Mouse (Mus musculus): ENCODE data around the gene Ccdc3. TPM values are rescaled to one million over a fixed set of nuclear protein-coding genes. Genes with fewer than 3 reads are reported as not detected.
"Not testable (repeated sequence)": the region's sequence is repeated elsewhere in the genome, so short reads cannot be mapped to it uniquely, and the experiment has no call there.

The Ccdc3 gene
- polyA plus RNA-seq, 1 experiment, result 0.94 TPM

- Histone ChIP-seq H3K4me1 (ENCODE audit: control insufficient read depth, insufficient read depth, low read length) (no peaks in the 10 kb centered on the region), H3K27me3 (ENCODE audit: control insufficient read depth, insufficient read depth, low read length) (no peaks in the 10 kb centered on the region), H3K36me3 (ENCODE audit: control insufficient read depth, insufficient read depth, low read length) (no peaks in the 10 kb centered on the region), H3K4me3 (ENCODE audit: control insufficient read depth, low read depth, low read length) (no peak overlapping the region), H3K27ac (ENCODE audit: control insufficient read depth, insufficient read depth, low read depth, low read length) (no peak overlapping the region)
- TF ChIP-seq CTCF (IDR thresholded peaks at IDR 0.05; ENCODE audit: control insufficient read depth, insufficient read depth, insufficient replicate concordance, low read depth, low read length), result no peak
- TF ChIP-seq POLR2A (IDR thresholded peaks at IDR 0.05; ENCODE audit: control insufficient read depth, low read depth, low read length), result no peak
These were observed 101.9 kb downstream of the Ccdc3 start for GRCm38 (mm10) chr2:5239492-5239891.

GRCm38 (mm10) chr2:5241469-5241897 is 103.9 kb downstream of the Ccdc3 start:
- no peak overlapping the region for H3K27ac ChIP-seq (ENCODE audit: control insufficient read depth, insufficient read depth, low read depth, low read length)
- no peaks in the 10 kb centered on the region for H3K4me1 ChIP-seq (ENCODE audit: control insufficient read depth, insufficient read depth, low read length)
- TF ChIP-seq CTCF (IDR thresholded peaks at IDR 0.05; ENCODE audit: control insufficient read depth, insufficient read depth, insufficient replicate concordance, low read depth, low read length), result no peak
- no peak for TF ChIP-seq POLR2A (IDR thresholded peaks at IDR 0.05; ENCODE audit: control insufficient read depth, low read depth, low read length)
- H3K4me3 ChIP-seq (ENCODE audit: control insufficient read depth, low read depth, low read length), result no peak overlapping the region
- H3K36me3 ChIP-seq (ENCODE audit: control insufficient read depth, insufficient read depth, low read length), result no peaks in the 10 kb centered on the region
- H3K27me3 ChIP-seq (ENCODE audit: control insufficient read depth, insufficient read depth, low read length), result no peaks in the 10 kb centered on the region

- not testable (repeated sequence) for H3K27me3 ChIP-seq (ENCODE audit: control insufficient read depth, insufficient read depth, low read length); H3K27ac ChIP-seq (ENCODE audit: control insufficient read depth, insufficient read depth, low read depth, low read length); H3K36me3 ChIP-seq (ENCODE audit: control insufficient read depth, insufficient read depth, low read length); H3K4me1 ChIP-seq (ENCODE audit: control insufficient read depth, insufficient read depth, low read length); H3K4me3 ChIP-seq (ENCODE audit: control insufficient read depth, low read depth, low read length)
These were observed 111.6 kb downstream of the Ccdc3 start for GRCm38 (mm10) chr2:5249199-5249598.

GRCm38 (mm10) chr2:5249969-5250368 is 112.4 kb downstream of the Ccdc3 start:
- no peak overlapping the region for H3K4me3 ChIP-seq (ENCODE audit: control insufficient read depth, low read depth, low read length)
- H3K27me3 ChIP-seq (ENCODE audit: control insufficient read depth, insufficient read depth, low read length), result no peaks in the 10 kb centered on the region
- no peaks in the 10 kb centered on the region for H3K36me3 ChIP-seq (ENCODE audit: control insufficient read depth, insufficient read depth, low read length)
- no peaks in the 10 kb centered on the region for H3K4me1 ChIP-seq (ENCODE audit: control insufficient read depth, insufficient read depth, low read length)
- H3K27ac ChIP-seq (ENCODE audit: control insufficient read depth, insufficient read depth, low read depth, low read length), result no peak overlapping the region
- TF ChIP-seq POLR2A (IDR thresholded peaks at IDR 0.05; ENCODE audit: control insufficient read depth, low read depth, low read length), result no peak

- Histone ChIP-seq H3K36me3 (ENCODE audit: control insufficient read depth, insufficient read depth, low read length) (no peaks in the 10 kb centered on the region), H3K27ac (ENCODE audit: control insufficient read depth, insufficient read depth, low read depth, low read length) (no peak overlapping the region), H3K27me3 (ENCODE audit: control insufficient read depth, insufficient read depth, low read length) (no peaks in the 10 kb centered on the region), H3K4me3 (ENCODE audit: control insufficient read depth, low read depth, low read length) (no peak overlapping the region), H3K4me1 (ENCODE audit: control insufficient read depth, insufficient read depth, low read length) (no peaks in the 10 kb centered on the region)
- no peak for TF ChIP-seq CTCF (IDR thresholded peaks at IDR 0.05; ENCODE audit: control insufficient read depth, insufficient read depth, insufficient replicate concordance, low read depth, low read length)
- TF ChIP-seq POLR2A (IDR thresholded peaks at IDR 0.05; ENCODE audit: control insufficient read depth, low read depth, low read length), result no peak
These were observed 120.7 kb downstream of the Ccdc3 start for GRCm38 (mm10) chr2:5258250-5258649.

- TF ChIP-seq POLR2A (IDR thresholded peaks at IDR 0.05; ENCODE audit: control insufficient read depth, low read depth, low read length), result no peak
- TF ChIP-seq CTCF (IDR thresholded peaks at IDR 0.05; ENCODE audit: control insufficient read depth, insufficient read depth, insufficient replicate concordance, low read depth, low read length), result no peak
- H3K36me3 ChIP-seq (ENCODE audit: control insufficient read depth, insufficient read depth, low read length), result no peaks in the 10 kb centered on the region
- H3K4me1 ChIP-seq (ENCODE audit: control insufficient read depth, insufficient read depth, low read length), result no peaks in the 10 kb centered on the region
- H3K4me3 ChIP-seq (ENCODE audit: control insufficient read depth, low read depth, low read length), result no peak overlapping the region
- H3K27ac ChIP-seq (ENCODE audit: control insufficient read depth, insufficient read depth, low read depth, low read length), result no peak overlapping the region
- H3K27me3 ChIP-seq (ENCODE audit: control insufficient read depth, insufficient read depth, low read length), result no peaks in the 10 kb centered on the region
These were observed 124.7 kb downstream of the Ccdc3 start for GRCm38 (mm10) chr2:5262279-5262678.

GRCm38 (mm10) chr2:5267980-5268379 is 130.4 kb downstream of the Ccdc3 start:
- Histone ChIP-seq H3K4me1 (ENCODE audit: control insufficient read depth, insufficient read depth, low read length) (no peaks in the 10 kb centered on the region), H3K4me3 (ENCODE audit: control insufficient read depth, low read depth, low read length) (no peak overlapping the region), H3K27me3 (ENCODE audit: control insufficient read depth, insufficient read depth, low read length) (no peaks in the 10 kb centered on the region), H3K27ac (ENCODE audit: control insufficient read depth, insufficient read depth, low read depth, low read length) (no peak overlapping the region), H3K36me3 (ENCODE audit: control insufficient read depth, insufficient read depth, low read length) (no peaks in the 10 kb centered on the region)
- no peak for TF ChIP-seq POLR2A (IDR thresholded peaks at IDR 0.05; ENCODE audit: control insufficient read depth, low read depth, low read length)
- no peak for TF ChIP-seq CTCF (IDR thresholded peaks at IDR 0.05; ENCODE audit: control insufficient read depth, insufficient read depth, insufficient replicate concordance, low read depth, low read length)

Other genes with a start within 250 kb of the Ccdc3 start
- gene Phyh, start 218.8 kb upstream of the Ccdc3 start, polyA plus RNA-seq (2012; rRNA removed), result 8.6 and 9.1 TPM in 2 replicates
- gene Ucma, start 161.7 kb upstream of the Ccdc3 start, polyA plus RNA-seq (2012; rRNA removed), result 0.20 TPM in 1 of 2 replicates, not detected in the other
- gene Mcm10, start 125.0 kb upstream of the Ccdc3 start, polyA plus RNA-seq (2012; rRNA removed), result 4.1 and 4.4 TPM in 2 replicates
- 37.8 and 38.2 TPM in 2 replicates for gene Optn, start 73.7 kb upstream of the Ccdc3 start, polyA plus RNA-seq (2012; rRNA removed)

All from testis, adult 2 months (tissue).